Mouse (Mus musculus) left cerebral cortex, adult 2 months (tissue): ENCODE measurements at regions not wholly inside any gene's neighbourhood (a gene's known extent, or its start where the extent isn't known, plus 50 kb on each side); places are given as distances from the start of the nearest gene placed in this dataset.

Experiments
- DNase-seq, 2 experiments: peaks; one replicate each; pipeline ENCODE4 v3.0.0; 2021 to 2022; ENCODE audit warnings: low spot score in 2 of 2, mixed read lengths in 1 of 2; ENCODE audit errors: extremely low spot score in 1 of 2
- H3K27ac ChIP-seq: fragments of 200-600 bp; 2 replicates; pipeline ENCODE4 v1.8.1; 2022
- H3K4me3 ChIP-seq: fragments of 200-600 bp; 2 replicates; pipeline ENCODE4 v1.8.1; 2022
- CTCF ChIP-seq: fragments of 200-600 bp; IDR thresholded peaks from 2 replicates; pipeline ENCODE4 v1.8.1; 2022; ENCODE audit warnings: antibody characterized with exemption, mild to moderate bottlenecking, moderate library complexity
- intact Hi-C: fragments of 180-260 bp; cut with DNase I; formaldehyde crosslinking; loops from one replicate; pipeline ENCODE4 v1.15.1; 2025

GRCm38 (mm10) chr10:37617708-37618300 is 479.1 kb upstream of the Marcks start:
- H3K27ac ChIP-seq = no peak overlapping the region
- DNase-seq = no peak
- no peak for TF ChIP-seq CTCF
- H3K4me3 ChIP-seq = no peak overlapping the region
- intact Hi-C loops = no loop called here

- intact Hi-C loops = no loop called here
- no peak for TF ChIP-seq CTCF
- no peak overlapping the region for H3K27ac ChIP-seq
- no peak overlapping the region for H3K4me3 ChIP-seq
- DNase-seq = no peak
Measured at GRCm38 (mm10) chr10:37615926-37616691, 477.4 kb upstream of the Marcks start.

- no peak for TF ChIP-seq CTCF
- DNase-seq = no peak
- Histone ChIP-seq H3K27ac (no peak overlapping the region), H3K4me3 (no peak overlapping the region)
- intact Hi-C loops = no loop called here
Measured at GRCm38 (mm10) chr10:37613936-37614335, 475.2 kb upstream of the Marcks start.

GRCm38 (mm10) chr10:37603529-37603928 is 464.8 kb upstream of the Marcks start:
- no peak overlapping the region for H3K27ac ChIP-seq
- intact Hi-C loops = no loop called here

GRCm38 (mm10) chr10:37602936-37603335 is 464.2 kb upstream of the Marcks start:
- Histone ChIP-seq H3K27ac (no peak overlapping the region), H3K4me3 (no peak overlapping the region)
- TF ChIP-seq CTCF = no peak
- no peak for DNase-seq
- intact Hi-C loops = no loop called here

More at GRCm38 (mm10) chr10:37603529-37603928, 464.8 kb upstream of the Marcks start:
- DNase-seq = no peak
- no peak for TF ChIP-seq CTCF
- H3K4me3 ChIP-seq = no peak overlapping the region

- no peak for DNase-seq
- Histone ChIP-seq H3K27ac (no peak overlapping the region), H3K4me3 (no peak overlapping the region)
- no peak for TF ChIP-seq CTCF
- intact Hi-C loops = no loop called here
Measured at GRCm38 (mm10) chr10:37589889-37590288, 451.2 kb upstream of the Marcks start.

GRCm38 (mm10) chr10:37589009-37589408 is 450.3 kb upstream of the Marcks start:
- TF ChIP-seq CTCF = no peak
- no peak overlapping the region for H3K27ac ChIP-seq
- intact Hi-C loops = no loop called here
- H3K4me3 ChIP-seq = no peak overlapping the region
- no peak for DNase-seq

GRCm38 (mm10) chr10:37571171-37571570 is 432.5 kb upstream of the Marcks start:
- Histone ChIP-seq H3K4me3 (no peak overlapping the region), H3K27ac (no peak overlapping the region)
- DNase-seq = no peak
- intact Hi-C loops = no loop called here
- TF ChIP-seq CTCF = no peak

- Histone ChIP-seq H3K27ac (no peak overlapping the region), H3K4me3 (no peak overlapping the region)
- TF ChIP-seq CTCF = no peak
- DNase-seq = no peak
- intact Hi-C loops = no loop called here
Measured at GRCm38 (mm10) chr10:37561705-37562104, 423.0 kb upstream of the Marcks start.

GRCm38 (mm10) chr10:37549446-37549845 is 410.7 kb upstream of the Marcks start:
- intact Hi-C loops = no loop called here
- Histone ChIP-seq H3K27ac (no peak overlapping the region), H3K4me3 (no peak overlapping the region)
- no peak for TF ChIP-seq CTCF
- DNase-seq = no peak

- TF ChIP-seq CTCF = no peak
Measured at GRCm38 (mm10) chr10:37540703-37541102, 402.0 kb upstream of the Marcks start.

GRCm38 (mm10) chr10:37505966-37506615 is 367.4 kb upstream of the Marcks start:
- intact Hi-C loops = no loop called here
- no peak for TF ChIP-seq CTCF
- DNase-seq = no peak
- no peak overlapping the region for H3K27ac ChIP-seq
- H3K4me3 ChIP-seq = no peak overlapping the region

More at GRCm38 (mm10) chr10:37540703-37541102, 402.0 kb upstream of the Marcks start:
- no peak overlapping the region for H3K4me3 ChIP-seq
- no peak overlapping the region for H3K27ac ChIP-seq
- DNase-seq = no peak
- intact Hi-C loops = no loop called here

- H3K4me3 ChIP-seq = no peak overlapping the region
- no peak for DNase-seq
- intact Hi-C loops = no loop called here
- no peak overlapping the region for H3K27ac ChIP-seq
- TF ChIP-seq CTCF = no peak
Measured at GRCm38 (mm10) chr10:37504468-37504867, 365.7 kb upstream of the Marcks start.
